Mouse (Mus musculus): ENCODE data around the gene Ugt2b38. TPM values are rescaled to one million over a fixed set of nuclear protein-coding genes. Genes with fewer than 3 reads are reported as not detected.
"Not testable (repeated sequence)": the region's sequence is repeated elsewhere in the genome, so short reads cannot be mapped to it uniquely, and the experiment has no call there.

Gene Ugt2b38
- polyA plus RNA-seq (2014; fragmentation: Nextera tagmentation; extraction: Ambion mirVana), result not detected in 2 replicates

DNA sequence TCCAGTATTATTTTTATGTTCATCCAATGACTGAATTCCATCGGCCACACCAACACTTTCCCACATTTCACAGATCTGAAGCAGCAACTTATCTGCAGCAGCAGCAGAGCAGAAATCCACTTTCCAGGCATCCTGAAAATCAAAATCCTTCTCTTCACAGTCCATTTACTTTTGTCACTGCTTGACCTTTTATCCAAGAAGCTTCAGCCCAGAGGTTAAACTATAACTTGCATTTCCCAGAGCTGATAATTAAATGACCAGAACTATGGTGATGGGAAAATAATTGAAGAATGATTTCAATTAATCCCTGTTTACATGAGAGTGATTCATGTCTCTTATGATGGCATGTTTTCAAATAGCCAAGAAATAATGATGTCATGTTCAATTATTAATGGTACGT is at the start of gene Ugt2b38:
TSS of gene Ugt2b38 (minus strand) at position 163 of the 400 bp plus-strand sequence.
- H3K9me3 ChIP-seq (ENCODE audit: control insufficient read depth, low read length); H3K27me3 ChIP-seq (ENCODE audit: control insufficient read depth, insufficient read depth, low read length); H3K4me3 ChIP-seq (ENCODE audit: control insufficient read depth in 1 of 2, insufficient read depth in 1 of 2, low read depth in 1 of 2, low read length in 2 of 2); H3K36me3 ChIP-seq (ENCODE audit: control insufficient read depth, insufficient read depth, low read length); H3K9ac ChIP-seq (ENCODE audit: low read length); H3K4me2 ChIP-seq (ENCODE audit: low read length); ATAC-seq (ENCODE audit: insufficient number of reproducible peaks, insufficient read depth, low FRiP score, low read depth); H3K4me1 ChIP-seq (ENCODE audit: control insufficient read depth in 2 of 2, insufficient read depth in 2 of 2, low read length in 2 of 2); H3K27ac ChIP-seq (replicated peaks in 1 of 2; ENCODE audit: control insufficient read depth in 1 of 2, insufficient read depth in 1 of 2, low read depth in 2 of 2, low read length in 2 of 2): not testable (repeated sequence)
- WGBS, result 88% methylated on average over 1 of the region's 2 CpGs

DNA sequence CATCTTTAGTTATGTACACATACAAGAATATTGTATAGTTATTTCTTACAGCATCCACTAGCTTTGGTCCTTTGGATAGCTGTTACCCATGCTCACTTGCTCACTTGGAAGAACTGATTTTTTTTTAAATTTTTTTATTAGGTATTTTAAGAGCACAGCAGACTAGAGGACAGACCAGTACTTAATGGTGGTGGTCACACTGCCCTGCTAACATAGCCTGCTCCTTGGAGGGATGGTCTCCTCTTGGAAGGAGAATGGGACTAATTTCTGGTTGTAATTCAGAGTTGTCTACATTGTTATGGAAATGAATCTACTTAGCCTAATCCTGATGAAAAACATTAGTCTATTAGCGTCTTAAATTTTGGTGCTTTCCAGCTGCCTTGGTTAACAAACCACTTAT is 34.8 kb upstream of the Ugt2b38 start:
- Histone ChIP-seq H3K9me3 (ENCODE audit: control insufficient read depth, low read length) (no peaks in the 10 kb centered on the region), H3K4me1 (ENCODE audit: control insufficient read depth in 2 of 2, insufficient read depth in 2 of 2, low read length in 2 of 2) (no peaks in the 10 kb centered on the region), H3K4me3 (ENCODE audit: control insufficient read depth in 1 of 2, insufficient read depth in 1 of 2, low read depth in 1 of 2, low read length in 2 of 2) (no peak overlapping the region), H3K27ac (replicated peaks in 1 of 2; ENCODE audit: control insufficient read depth in 1 of 2, insufficient read depth in 1 of 2, low read depth in 2 of 2, low read length in 2 of 2) (no peak overlapping the region), H3K4me2 (ENCODE audit: low read length) (no peak overlapping the region), H3K36me3 (ENCODE audit: control insufficient read depth, insufficient read depth, low read length) (no peaks in the 10 kb centered on the region), H3K27me3 (ENCODE audit: control insufficient read depth, insufficient read depth, low read length) (no peaks in the 10 kb centered on the region), H3K9ac (ENCODE audit: low read length) (no peak overlapping the region)
- no peak for ATAC-seq (ENCODE audit: insufficient number of reproducible peaks, insufficient read depth, low FRiP score, low read depth)
- 38% methylated on average over 1 of the region's 1 CpGs for WGBS

DNA sequence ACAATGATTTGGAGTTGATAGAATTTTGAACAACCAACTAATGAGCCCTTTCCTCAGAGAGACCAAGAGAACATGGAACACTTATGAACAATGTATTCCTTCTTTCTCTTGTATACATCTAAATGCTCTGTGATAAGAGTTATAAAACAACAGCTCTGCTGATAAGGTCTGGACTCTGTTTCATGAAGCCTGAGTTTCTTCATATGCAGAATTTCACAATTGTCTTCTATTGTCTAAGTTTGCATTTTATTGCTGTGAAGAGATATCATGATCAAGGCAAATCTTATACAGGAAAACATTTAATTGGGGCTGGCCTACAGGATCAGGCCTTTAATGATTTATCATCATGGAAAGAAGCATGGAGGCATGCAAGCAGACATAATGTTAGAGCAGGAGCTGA is 33.7 kb upstream of the Ugt2b38 start:
- Histone ChIP-seq H3K4me1 (ENCODE audit: control insufficient read depth in 2 of 2, insufficient read depth in 2 of 2, low read length in 2 of 2) (no peaks in the 10 kb centered on the region), H3K27me3 (ENCODE audit: control insufficient read depth, insufficient read depth, low read length) (no peaks in the 10 kb centered on the region), H3K4me2 (ENCODE audit: low read length) (no peak overlapping the region), H3K27ac (replicated peaks in 1 of 2; ENCODE audit: control insufficient read depth in 1 of 2, insufficient read depth in 1 of 2, low read depth in 2 of 2, low read length in 2 of 2) (no peak overlapping the region), H3K4me3 (ENCODE audit: control insufficient read depth in 1 of 2, insufficient read depth in 1 of 2, low read depth in 1 of 2, low read length in 2 of 2) (no peak overlapping the region), H3K9me3 (ENCODE audit: control insufficient read depth, low read length) (no peaks in the 10 kb centered on the region), H3K9ac (ENCODE audit: low read length) (no peak overlapping the region), H3K36me3 (ENCODE audit: control insufficient read depth, insufficient read depth, low read length) (no peaks in the 10 kb centered on the region)
- no peak for ATAC-seq (ENCODE audit: insufficient number of reproducible peaks, insufficient read depth, low FRiP score, low read depth)

DNA sequence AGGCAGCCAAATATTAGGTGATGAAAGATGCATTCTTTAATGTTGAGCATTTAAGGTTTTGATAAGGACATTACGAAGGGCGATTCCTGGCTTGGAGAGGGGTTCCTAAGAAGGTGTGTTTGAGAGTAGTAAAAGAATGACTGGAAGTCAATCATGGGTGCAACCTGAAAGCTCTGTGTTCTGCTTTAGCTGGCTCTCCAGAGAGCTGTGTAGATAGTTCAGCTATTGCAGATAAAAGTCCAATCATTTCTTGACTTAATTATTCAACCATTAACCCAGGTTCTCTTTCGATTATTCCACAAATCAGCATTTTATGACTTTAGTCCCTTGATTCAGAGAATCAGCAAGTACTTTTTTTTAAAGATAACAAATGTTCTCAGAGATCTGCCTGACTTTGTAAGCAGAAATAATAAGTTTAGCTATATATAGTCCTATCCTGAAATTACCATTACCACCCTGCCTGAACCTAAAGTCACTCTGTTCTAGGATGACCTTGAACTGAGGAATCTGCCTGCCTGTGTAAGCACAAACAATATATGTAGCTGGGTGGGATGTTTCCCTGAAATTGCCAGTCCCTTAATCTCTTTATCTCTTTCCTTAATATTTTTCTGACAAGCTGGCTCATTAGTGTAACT is 32.3 kb upstream of the Ugt2b38 start:
- 70% methylated on average over 3 of the region's 3 CpGs for WGBS
- Histone ChIP-seq H3K9ac (ENCODE audit: low read length) (no peak overlapping the region), H3K9me3 (ENCODE audit: control insufficient read depth, low read length) (no peaks in the 10 kb centered on the region), H3K27me3 (ENCODE audit: control insufficient read depth, insufficient read depth, low read length) (no peaks in the 10 kb centered on the region), H3K36me3 (ENCODE audit: control insufficient read depth, insufficient read depth, low read length) (no peaks in the 10 kb centered on the region), H3K4me1 (ENCODE audit: control insufficient read depth in 2 of 2, insufficient read depth in 2 of 2, low read length in 2 of 2) (no peaks in the 10 kb centered on the region), H3K4me2 (ENCODE audit: low read length) (no peak overlapping the region), H3K4me3 (ENCODE audit: control insufficient read depth in 1 of 2, insufficient read depth in 1 of 2, low read depth in 1 of 2, low read length in 2 of 2) (no peak overlapping the region), H3K27ac (replicated peaks in 1 of 2; ENCODE audit: control insufficient read depth in 1 of 2, insufficient read depth in 1 of 2, low read depth in 2 of 2, low read length in 2 of 2) (no peak overlapping the region)
- no peak for ATAC-seq (ENCODE audit: insufficient number of reproducible peaks, insufficient read depth, low FRiP score, low read depth)

DNA sequence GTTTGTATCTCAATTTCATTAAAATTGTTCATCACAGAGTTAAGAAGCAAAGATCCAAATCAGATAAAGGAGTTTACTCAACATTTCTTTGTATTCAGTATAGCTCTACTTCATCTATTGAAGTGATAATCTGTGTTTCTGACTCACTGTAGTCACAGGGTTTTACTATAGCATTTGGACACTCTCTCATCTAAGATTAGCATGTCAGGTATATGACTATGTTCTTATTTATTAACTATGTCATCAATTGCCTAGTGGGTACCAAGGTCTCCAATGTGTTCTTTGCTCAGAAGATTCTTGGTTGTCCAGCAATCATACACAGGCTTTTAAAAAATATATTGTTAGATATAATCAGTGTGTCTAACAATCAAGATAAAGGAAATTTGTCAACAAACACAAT is 31.5 kb upstream of the Ugt2b38 start:
- H3K4me3 ChIP-seq (ENCODE audit: control insufficient read depth in 1 of 2, insufficient read depth in 1 of 2, low read depth in 1 of 2, low read length in 2 of 2), result no peak overlapping the region
- no peak overlapping the region for H3K9ac ChIP-seq (ENCODE audit: low read length)
- no peaks in the 10 kb centered on the region for H3K4me1 ChIP-seq (ENCODE audit: control insufficient read depth in 2 of 2, insufficient read depth in 2 of 2, low read length in 2 of 2)
- H3K9me3 ChIP-seq (ENCODE audit: control insufficient read depth, low read length), result no peaks in the 10 kb centered on the region
- ATAC-seq (ENCODE audit: insufficient number of reproducible peaks, insufficient read depth, low FRiP score, low read depth), result no peak
- no peaks in the 10 kb centered on the region for H3K27me3 ChIP-seq (ENCODE audit: control insufficient read depth, insufficient read depth, low read length)
- no peak overlapping the region for H3K27ac ChIP-seq (replicated peaks in 1 of 2; ENCODE audit: control insufficient read depth in 1 of 2, insufficient read depth in 1 of 2, low read depth in 2 of 2, low read length in 2 of 2)
- H3K4me2 ChIP-seq (ENCODE audit: low read length), result no peak overlapping the region
- H3K36me3 ChIP-seq (ENCODE audit: control insufficient read depth, insufficient read depth, low read length), result no peaks in the 10 kb centered on the region

DNA sequence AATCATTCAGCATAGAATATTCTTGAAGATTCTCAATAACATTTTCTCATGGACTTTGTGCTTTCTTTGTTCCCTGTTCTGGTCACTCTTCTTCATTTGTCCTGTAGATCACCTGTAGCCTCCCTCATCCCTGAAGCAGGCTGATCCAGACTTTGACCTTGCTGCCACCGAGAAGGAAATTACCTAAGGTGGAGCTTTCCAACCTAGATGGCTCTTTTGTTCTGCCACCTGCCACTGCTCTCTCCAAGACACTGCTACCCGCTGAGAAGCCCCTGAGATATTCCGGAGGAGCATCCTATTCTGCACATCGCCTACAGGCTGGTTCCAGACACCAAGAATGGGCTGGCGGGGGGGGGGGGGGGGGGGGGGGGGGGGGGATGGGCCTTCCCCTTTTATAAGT is 28.5 kb upstream of the Ugt2b38 start:
- not testable (repeated sequence) for H3K4me3 ChIP-seq (ENCODE audit: control insufficient read depth in 1 of 2, insufficient read depth in 1 of 2, low read depth in 1 of 2, low read length in 2 of 2); H3K9me3 ChIP-seq (ENCODE audit: control insufficient read depth, low read length); H3K4me1 ChIP-seq (ENCODE audit: control insufficient read depth in 2 of 2, insufficient read depth in 2 of 2, low read length in 2 of 2); H3K9ac ChIP-seq (ENCODE audit: low read length); H3K27ac ChIP-seq (replicated peaks in 1 of 2; ENCODE audit: control insufficient read depth in 1 of 2, insufficient read depth in 1 of 2, low read depth in 2 of 2, low read length in 2 of 2); ATAC-seq (ENCODE audit: insufficient number of reproducible peaks, insufficient read depth, low FRiP score, low read depth); H3K36me3 ChIP-seq (ENCODE audit: control insufficient read depth, insufficient read depth, low read length); H3K4me2 ChIP-seq (ENCODE audit: low read length); H3K27me3 ChIP-seq (ENCODE audit: control insufficient read depth, insufficient read depth, low read length)
- WGBS, result 83% methylated on average over 3 of the region's 5 CpGs

DNA sequence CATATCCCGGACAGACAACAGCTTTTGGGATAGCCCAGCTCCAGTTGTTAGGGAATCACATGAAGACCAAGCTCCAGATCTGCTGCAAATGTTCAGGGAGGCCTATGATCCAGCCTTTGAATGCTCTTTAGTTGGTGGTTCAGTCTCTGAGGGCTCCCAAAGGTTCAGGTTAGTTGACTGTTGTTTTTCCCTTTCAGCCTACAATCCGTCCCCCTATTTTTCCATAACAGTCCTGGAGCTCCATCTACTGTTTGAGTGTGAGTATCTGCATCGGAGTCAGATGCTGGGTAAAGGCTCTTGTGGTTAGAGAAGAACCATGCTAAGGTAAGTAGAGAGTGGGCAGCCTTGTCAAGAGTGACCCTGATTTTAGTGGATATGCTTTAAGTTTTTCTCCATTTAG is 12.3 kb upstream of the Ugt2b38 start:
- no peak overlapping the region for H3K4me2 ChIP-seq (ENCODE audit: low read length)
- no peaks in the 10 kb centered on the region for H3K27me3 ChIP-seq (ENCODE audit: control insufficient read depth, insufficient read depth, low read length)
- H3K27ac ChIP-seq (replicated peaks in 1 of 2; ENCODE audit: control insufficient read depth in 1 of 2, insufficient read depth in 1 of 2, low read depth in 2 of 2, low read length in 2 of 2), result no peak overlapping the region
- H3K9ac ChIP-seq (ENCODE audit: low read length), result no peak overlapping the region
- H3K4me1 ChIP-seq (ENCODE audit: control insufficient read depth in 2 of 2, insufficient read depth in 2 of 2, low read length in 2 of 2), result no peaks in the 10 kb centered on the region
- H3K9me3 ChIP-seq (ENCODE audit: control insufficient read depth, low read length), result no peaks in the 10 kb centered on the region
- no peak for ATAC-seq (ENCODE audit: insufficient number of reproducible peaks, insufficient read depth, low FRiP score, low read depth)
- WGBS, result 37% methylated on average over 3 of the region's 3 CpGs
- no peak overlapping the region for H3K4me3 ChIP-seq (ENCODE audit: control insufficient read depth in 1 of 2, insufficient read depth in 1 of 2, low read depth in 1 of 2, low read length in 2 of 2)
- H3K36me3 ChIP-seq (ENCODE audit: control insufficient read depth, insufficient read depth, low read length), result no peaks in the 10 kb centered on the region

DNA sequence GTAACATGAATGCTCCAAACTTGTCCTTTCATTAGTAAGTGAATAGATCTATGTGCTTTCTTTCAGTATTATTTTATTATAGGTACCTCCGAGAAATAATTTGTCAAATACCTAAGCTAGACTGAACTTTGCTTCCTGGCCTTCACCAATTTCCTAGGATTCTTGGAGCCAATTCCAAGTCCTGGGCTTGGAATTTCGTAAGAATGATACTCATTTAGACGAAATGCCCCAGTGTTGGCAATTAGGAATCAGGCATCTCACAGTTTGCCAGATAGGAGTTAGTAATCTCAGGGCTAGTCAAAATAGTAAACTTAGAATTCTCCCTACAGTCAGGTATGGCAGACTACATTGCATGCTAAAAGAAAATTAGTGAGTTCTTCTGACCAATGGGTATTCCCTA is 1.7 kb upstream of the Ugt2b38 start:
- 68% methylated on average over 3 of the region's 3 CpGs for WGBS
- Histone ChIP-seq H3K27ac (replicated peaks in 1 of 2; ENCODE audit: control insufficient read depth in 1 of 2, insufficient read depth in 1 of 2, low read depth in 2 of 2, low read length in 2 of 2) (no peak overlapping the region), H3K27me3 (ENCODE audit: control insufficient read depth, insufficient read depth, low read length) (no peaks in the 10 kb centered on the region), H3K4me1 (ENCODE audit: control insufficient read depth in 2 of 2, insufficient read depth in 2 of 2, low read length in 2 of 2) (no peaks in the 10 kb centered on the region), H3K36me3 (ENCODE audit: control insufficient read depth, insufficient read depth, low read length) (no peaks in the 10 kb centered on the region), H3K9me3 (ENCODE audit: control insufficient read depth, low read length) (no peaks in the 10 kb centered on the region), H3K4me3 (ENCODE audit: control insufficient read depth in 1 of 2, insufficient read depth in 1 of 2, low read depth in 1 of 2, low read length in 2 of 2) (no peak overlapping the region), H3K4me2 (ENCODE audit: low read length) (no peak overlapping the region), H3K9ac (ENCODE audit: low read length) (no peak overlapping the region)
- no peak for ATAC-seq (ENCODE audit: insufficient number of reproducible peaks, insufficient read depth, low FRiP score, low read depth)
